Mouse (Mus musculus) embryonic facial prominence, embryonic 14.5 days (tissue): Measurements from ENCODE around the gene Wdr72. TPM values are rescaled to one million over a fixed set of nuclear protein-coding genes. Genes with fewer than 3 reads are reported as not detected.

ENCODE experiments used
- ATAC-seq: fragments of 200-750 bp; cut with Nextera tagmentation; 2 replicates; pipeline ENCODE4 v1.8.0; 2017; ENCODE audit warnings: low read depth, moderate number of reproducible peaks, moderate TSS enrichment
- DNase-seq: peaks from one replicate; pipeline ENCODE4 v3.0.0-alpha.2; 2015; ENCODE audit warnings: low spot score
- H3K27ac ChIP-seq: fragments of 300-500 bp; sonication (generic); replicated peaks from 2 replicates; pipeline ENCODE4 v1.5.1; 2014; ENCODE audit warnings: low read depth, mild to moderate bottlenecking, low read length, moderate library complexity
- H3K27me3 ChIP-seq: fragments of 300-500 bp; sonication (generic); replicated peaks from 2 replicates; pipeline ENCODE4 v1.6.1; 2014; ENCODE audit warnings: low read length; ENCODE audit not compliant: control insufficient read depth, insufficient read depth
- H3K36me3 ChIP-seq: fragments of 300-500 bp; sonication (generic); 2 replicates; pipeline ENCODE4 v1.6.1; 2014; ENCODE audit warnings: low read length, mixed read lengths; ENCODE audit not compliant: control insufficient read depth, insufficient read depth
- H3K4me1 ChIP-seq: fragments of 300-500 bp; sonication (generic); 2 replicates; pipeline ENCODE4 v1.6.1; 2014; ENCODE audit warnings: antibody characterized with exemption, low read length; ENCODE audit not compliant: control insufficient read depth, insufficient read depth
- H3K4me2 ChIP-seq: fragments of 300-500 bp; sonication (generic); 2 replicates; pipeline ENCODE4 v1.6.1; 2014; ENCODE audit warnings: low read depth, mild to moderate bottlenecking, low read length, moderate library complexity, mixed read lengths
- H3K4me3 ChIP-seq: fragments of 300-500 bp; sonication (generic); 2 replicates; pipeline ENCODE4 v1.5.1; 2014; ENCODE audit warnings: low read depth, mild to moderate bottlenecking, low read length
- H3K9ac ChIP-seq: fragments of 300-500 bp; sonication (generic); 2 replicates; pipeline ENCODE4 v1.6.1; 2014; ENCODE audit warnings: low read depth, mild to moderate bottlenecking, low read length, moderate library complexity, mixed read lengths
- H3K9me3 ChIP-seq: fragments of 300-500 bp; sonication (generic); 2 replicates; pipeline ENCODE4 v1.6.1; 2016; ENCODE audit warnings: low read length; ENCODE audit not compliant: control insufficient read depth
- WGBS: fragments of 180-500 bp; shearing (Covaris S2); extraction: QIAGEN DNeasy Blood & Tissue Kit; methylation state at CpG from one replicate; pipeline ENCODE4 v1.1.7; 2014; 5-methylcytosine and 5-hydroxymethylcytosine counted together
- polyA plus RNA-seq: library from polyadenylated mRNA; unstranded; fragments of >200 nt; fragmentation: Nextera tagmentation; extraction: Ambion mirVana; gene quantifications from 2 replicates; pipeline ENCODE4 v1.2.1, GENCODE M21; 2014

Gene Wdr72
- polyA plus RNA-seq, 1 experiment from 2014 or later, result 0.86 TPM

DNA sequence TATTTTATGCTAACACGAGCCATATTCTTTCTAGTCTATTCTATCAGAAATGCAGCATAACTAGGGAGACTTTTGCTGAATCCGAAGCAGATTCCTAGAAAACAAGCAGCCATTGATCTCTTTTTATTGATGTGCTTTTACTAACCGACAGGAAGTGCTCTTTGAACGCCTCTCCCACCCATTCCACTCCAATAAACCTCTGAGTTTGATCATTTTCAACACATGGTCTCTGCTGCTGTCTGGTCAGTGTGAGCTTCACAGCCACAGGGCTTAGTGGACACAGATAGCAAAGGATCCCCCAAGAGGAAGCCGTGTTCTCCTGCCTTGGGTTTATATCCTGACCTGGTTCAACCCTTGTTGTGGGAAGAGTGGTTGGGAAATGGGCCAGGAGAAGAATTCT lies 218.7 kb downstream of the Wdr72 start:
- WGBS, result 71% methylated on average over 5 of the region's 5 CpGs
- no peaks in the 10 kb centered on the region for H3K36me3 ChIP-seq

DNA sequence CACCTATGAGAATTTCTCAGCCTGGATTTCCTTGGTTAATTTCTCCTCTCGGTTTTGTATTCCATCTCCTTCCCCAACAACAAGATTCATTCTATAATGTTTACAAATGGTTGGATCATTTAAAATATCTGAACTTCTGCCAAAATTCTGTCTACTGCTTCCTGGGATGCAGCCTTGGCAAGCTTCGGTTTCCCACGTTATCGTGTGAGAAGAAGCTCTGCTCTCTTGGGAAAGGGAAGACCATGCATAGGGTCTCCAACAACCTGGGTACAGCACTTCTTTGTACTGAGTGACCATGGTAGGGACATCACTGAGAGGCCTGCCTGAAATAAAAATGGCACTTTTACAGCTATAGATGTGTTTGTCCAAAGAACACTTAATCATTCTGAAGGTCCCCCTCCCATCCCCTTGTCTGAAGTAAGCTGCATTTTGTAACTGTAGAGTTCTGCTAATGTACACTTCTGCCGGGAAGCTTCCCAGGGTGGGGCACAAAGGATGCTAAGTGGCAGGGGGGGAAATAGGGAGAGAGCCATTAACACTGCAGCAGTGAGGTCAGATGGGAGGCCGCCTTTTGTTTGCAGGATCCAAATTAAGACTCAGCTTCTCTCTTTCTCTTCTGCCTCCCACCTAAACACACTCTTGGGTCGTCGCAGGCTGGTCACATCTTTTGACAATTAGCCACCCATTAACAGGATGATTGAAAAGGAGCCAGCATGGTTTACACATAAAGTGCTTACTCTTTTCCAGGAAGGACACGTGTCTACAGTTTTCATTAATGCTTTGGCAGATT lies 220.7 kb downstream of the Wdr72 start:
- whole genome bisulfite sequencing, result 45% methylated on average over 9 of the region's 9 CpGs
- no peak for ATAC-seq
- DNase-seq, result peak; percentile 19

More for the DNA sequence above, 218.7 kb downstream of the Wdr72 start:
- DNase-seq (no peak), ATAC-seq (no peak)
- H3K9ac ChIP-seq, result no peak overlapping the region
- no peak overlapping the region for H3K4me3 ChIP-seq
- no peak overlapping the region for H3K27ac ChIP-seq
- no peaks in the 10 kb centered on the region for H3K4me1 ChIP-seq
- no peaks in the 10 kb centered on the region for H3K9me3 ChIP-seq
- no peak overlapping the region for H3K4me2 ChIP-seq
- H3K27me3 ChIP-seq, result no peaks in the 10 kb centered on the region

GRCm38 (mm10) chr9:74332321-74332720 lies 222.2 kb downstream of the Wdr72 start:
- Histone ChIP-seq H3K4me2 (no peak overlapping the region), H3K4me1 (no peaks in the 10 kb centered on the region), H3K4me3 (no peak overlapping the region), H3K27me3 (no peaks in the 10 kb centered on the region), H3K9me3 (no peaks in the 10 kb centered on the region), H3K36me3 (no peaks in the 10 kb centered on the region), H3K27ac (no peak overlapping the region), H3K9ac (no peak overlapping the region)
- WGBS, result 70% methylated on average over 3 of the region's 3 CpGs
- no peak for DNase-seq
- ATAC-seq, result no peak

More for the DNA sequence above, 220.7 kb downstream of the Wdr72 start:
- Histone ChIP-seq H3K4me3 (no peak overlapping the region), H3K9ac (no peak overlapping the region), H3K27me3 (no peaks in the 10 kb centered on the region), H3K4me2 (no peak overlapping the region), H3K4me1 (no peaks in the 10 kb centered on the region), H3K36me3 (no peaks in the 10 kb centered on the region), H3K27ac (no peak overlapping the region), H3K9me3 (no peaks in the 10 kb centered on the region)

Other genes with a start within 250 kb of the Wdr72 start
- 0.73 and 0.77 TPM in 2 replicates for gene Unc13c, start 141.4 kb upstream of the Wdr72 start, polyA plus RNA-seq